Mouse (Mus musculus) right cerebral cortex, postnatal 10 days (tissue): ENCODE measurements around the gene Exoc6b.

Experiments used
- DNase-seq, 2 experiments: peaks; one replicate each; pipeline ENCODE4 v3.0.0; 2021; ENCODE audit warnings: low spot score in 2 of 2

Gene Exoc6b

GRCm38 (mm10) chr6:84976563-84976971 lies 92.7 kb downstream of the Exoc6b start:
- no peak for DNase-seq

- no peak for DNase-seq
These were observed 100.8 kb downstream of the Exoc6b start for GRCm38 (mm10) chr6:84968531-84968930.

DNA sequence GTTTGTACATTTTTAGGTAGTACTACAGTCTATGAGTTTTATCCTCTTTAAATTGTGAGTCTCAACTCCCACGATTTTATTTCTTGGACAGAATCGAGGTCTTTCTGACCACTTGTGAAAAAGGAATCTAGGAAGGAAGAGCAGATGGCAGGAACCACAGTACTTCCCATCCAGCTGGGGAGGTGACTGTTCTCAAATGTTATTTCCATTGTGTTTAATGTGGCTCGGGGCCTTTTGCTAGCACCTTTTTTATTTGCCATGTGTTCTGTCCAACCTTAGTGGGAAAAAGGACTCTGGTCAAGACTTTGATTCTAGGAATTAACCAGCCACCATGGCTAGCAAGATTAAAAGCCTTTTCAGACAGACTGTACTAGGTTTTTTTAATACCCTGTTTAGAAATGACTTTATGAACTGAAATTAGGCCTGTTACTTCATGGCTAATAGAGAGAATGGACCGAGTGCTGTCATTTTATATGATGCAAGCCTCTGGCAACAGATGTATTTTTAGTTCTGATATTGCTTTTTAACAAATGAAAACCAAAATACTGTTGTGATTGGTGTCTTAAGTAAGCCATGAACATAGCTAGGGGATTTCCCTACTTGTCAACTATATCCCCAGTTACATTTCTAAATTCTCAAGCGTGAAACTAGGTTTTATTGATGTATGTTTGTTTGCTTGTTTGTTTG lies 104.4 kb downstream of the Exoc6b start:
- no peak for DNase-seq

GRCm38 (mm10) chr6:84963044-84963443 lies 106.3 kb downstream of the Exoc6b start:
- no peak for DNase-seq

DNA sequence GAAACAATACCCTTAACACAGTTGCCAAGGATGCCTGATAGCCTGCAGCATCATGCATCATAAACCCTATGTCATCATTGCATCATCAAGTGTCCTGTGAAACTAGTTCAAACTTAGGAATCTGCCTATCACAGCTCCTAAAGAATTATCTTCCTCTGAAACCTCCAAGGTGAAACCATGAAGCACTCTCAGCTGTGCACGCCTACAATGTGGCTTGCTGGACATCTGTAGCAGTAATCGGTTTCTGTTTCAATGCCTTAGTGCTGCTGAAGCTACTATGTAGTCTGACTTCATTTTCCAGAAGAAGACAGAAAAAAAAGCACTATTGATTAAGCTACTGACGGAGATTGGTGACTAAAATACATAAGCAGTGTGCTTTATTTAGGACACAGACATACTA lies 107.5 kb downstream of the Exoc6b start:
- DNase-seq: no peak

- no peak for DNase-seq
These were observed 109.8 kb downstream of the Exoc6b start for GRCm38 (mm10) chr6:84959520-84959919.

GRCm38 (mm10) chr6:84951621-84952020 lies 117.7 kb downstream of the Exoc6b start:
- DNase-seq: no peak

GRCm38 (mm10) chr6:84946569-84946968 lies 122.7 kb downstream of the Exoc6b start:
- no peak for DNase-seq

GRCm38 (mm10) chr6:84946106-84946505 lies 123.2 kb downstream of the Exoc6b start:
- DNase-seq: no peak

- DNase-seq: no peak
These were observed 136.1 kb downstream of the Exoc6b start for GRCm38 (mm10) chr6:84932953-84933921.

- peak in 1 of 2 experiments; percentile 31 for DNase-seq
These were observed 138.3 kb downstream of the Exoc6b start for GRCm38 (mm10) chr6:84931051-84931450.

GRCm38 (mm10) chr6:84926066-84926465 lies 143.2 kb downstream of the Exoc6b start:
- no peak for DNase-seq

- peak in 1 of 2 experiments; percentile 32 for DNase-seq
These were observed 145.5 kb downstream of the Exoc6b start for GRCm38 (mm10) chr6:84923760-84924221.

GRCm38 (mm10) chr6:84916291-84916690 lies 153.0 kb downstream of the Exoc6b start:
- no peak for DNase-seq

- peak; percentile 38 to 42 for DNase-seq
These were observed 156.9 kb downstream of the Exoc6b start for GRCm38 (mm10) chr6:84912434-84912833.

DNA sequence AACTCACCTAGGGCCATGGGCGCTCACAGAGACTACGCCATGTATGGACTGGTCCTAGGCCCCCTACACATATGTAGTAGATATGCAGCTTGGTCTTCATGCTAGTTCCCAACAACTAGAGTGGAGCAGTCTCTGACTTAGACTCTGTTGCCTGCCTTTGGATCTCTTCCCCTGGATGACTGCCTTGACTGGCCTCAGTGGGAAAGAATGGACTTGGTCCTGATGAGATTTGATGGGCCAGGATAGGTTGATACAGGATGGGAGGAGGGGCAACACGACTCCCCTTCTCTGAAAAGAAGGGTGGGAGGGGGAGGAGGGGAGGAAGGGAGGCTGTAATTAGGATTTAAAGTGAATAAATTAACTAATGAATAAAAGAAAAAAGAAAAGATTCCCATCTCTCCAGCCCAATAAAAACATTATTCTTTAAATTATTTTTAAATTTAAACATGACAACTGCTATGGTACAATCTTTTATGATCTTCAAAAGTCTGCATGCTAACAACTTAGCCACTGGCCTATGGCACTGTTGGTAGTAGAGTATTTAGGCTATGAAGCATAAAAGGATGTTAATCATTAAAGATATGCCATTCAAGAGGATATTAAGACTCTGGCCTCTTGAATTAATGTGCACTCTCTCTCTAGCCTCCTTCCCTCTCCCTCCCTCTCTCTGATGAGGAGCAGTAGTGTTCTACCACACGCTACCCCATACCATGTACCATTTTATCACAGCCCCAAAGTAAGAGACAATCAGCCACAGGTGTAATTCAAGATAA lies 170.1 kb downstream of the Exoc6b start:
- no peak for DNase-seq

DNA sequence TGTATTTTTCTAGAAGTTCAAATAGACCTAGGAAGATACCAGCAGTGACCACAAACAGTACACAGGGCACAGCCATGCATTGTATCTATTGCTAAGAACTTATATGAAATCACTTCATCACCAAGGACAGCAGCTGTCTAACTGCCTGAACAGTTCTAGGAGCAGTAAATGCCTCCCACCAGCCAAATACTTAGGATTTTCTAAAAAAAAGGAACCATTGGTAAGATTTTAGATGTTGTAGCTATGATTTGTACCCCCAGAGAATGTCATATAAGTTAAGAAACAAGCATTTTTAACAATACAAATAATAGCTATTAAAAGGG lies 175.6 kb downstream of the Exoc6b start:
- DNase-seq: no peak

- DNase-seq: no peak
These were observed 176.2 kb downstream of the Exoc6b start for GRCm38 (mm10) chr6:84892926-84893772.

GRCm38 (mm10) chr6:84886551-84886950 lies 182.8 kb downstream of the Exoc6b start:
- no peak for DNase-seq

DNA sequence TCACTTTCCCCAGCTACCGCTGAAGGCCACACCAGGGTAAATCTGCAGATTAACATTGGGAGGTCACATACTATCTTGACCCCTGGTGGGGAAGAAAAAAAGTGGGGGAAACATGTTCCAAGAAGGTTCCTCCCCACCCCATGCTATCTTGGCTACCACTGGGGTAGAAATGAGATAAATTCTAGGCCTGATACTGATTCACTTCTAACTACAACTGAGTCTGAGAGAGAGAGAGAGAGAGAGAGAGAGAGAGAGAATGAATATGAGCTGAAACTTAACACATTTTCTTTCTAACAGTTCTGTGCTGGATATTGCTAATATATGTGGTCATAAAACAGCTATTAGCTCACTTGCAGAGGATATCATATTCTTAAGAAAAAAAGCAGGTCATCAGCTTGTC lies 184.2 kb downstream of the Exoc6b start:
- no peak for DNase-seq

DNA sequence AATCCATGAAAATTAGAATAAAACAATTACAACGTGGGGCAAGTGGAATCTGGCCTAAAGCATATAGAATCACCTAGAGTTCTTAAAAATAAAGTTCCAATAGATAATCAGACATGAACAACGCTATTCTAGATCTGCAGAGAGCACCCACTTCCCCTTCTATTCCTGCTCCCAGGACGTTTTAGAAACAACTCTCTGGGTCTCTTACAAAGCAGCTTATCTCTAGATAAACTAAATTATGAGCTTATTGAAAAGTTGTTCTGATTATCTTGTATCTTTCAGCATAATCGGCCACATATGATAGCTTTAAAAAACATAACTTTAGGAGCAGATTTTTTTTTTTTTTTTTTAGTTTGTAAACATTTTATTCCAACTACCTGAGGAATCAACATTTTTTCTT lies 185.6 kb downstream of the Exoc6b start:
- DNase-seq: no peak
